Mouse (Mus musculus) cerebellum, adult 11 months (tissue): ENCODE results near the gene Hipk2.

Experiments used
- DNase-seq: peaks from one replicate; pipeline ENCODE4 v3.0.0; 2022

Gene Hipk2

GRCm38 (mm10) chr6:38865805-38866204 lies 10.2 kb downstream of the Hipk2 start:
- no peak for DNase-seq

GRCm38 (mm10) chr6:38863595-38863994 lies 12.4 kb downstream of the Hipk2 start:
- no peak for DNase-seq

- no peak for DNase-seq
These were observed 15.7 kb downstream of the Hipk2 start for GRCm38 (mm10) chr6:38860301-38860700.

- DNase-seq: no peak
These were observed 16.1 kb downstream of the Hipk2 start for GRCm38 (mm10) chr6:38859819-38860218.

- DNase-seq: peak; percentile 38
These were observed 22.4 kb downstream of the Hipk2 start for GRCm38 (mm10) chr6:38853561-38853992.

- DNase-seq: no peak
These were observed 24.2 kb downstream of the Hipk2 start for GRCm38 (mm10) chr6:38851740-38852139.

GRCm38 (mm10) chr6:38850715-38851259 lies 25.2 kb downstream of the Hipk2 start:
- DNase-seq: no peak

- DNase-seq: no peak
These were observed 27.7 kb downstream of the Hipk2 start for GRCm38 (mm10) chr6:38847958-38848910.

- DNase-seq: no peak
These were observed 28.5 kb downstream of the Hipk2 start for GRCm38 (mm10) chr6:38847447-38847846.

- no peak for DNase-seq
These were observed 29.4 kb downstream of the Hipk2 start for GRCm38 (mm10) chr6:38846330-38847195.

GRCm38 (mm10) chr6:38845876-38846275 lies 30.1 kb downstream of the Hipk2 start:
- peak; percentile 51 for DNase-seq

GRCm38 (mm10) chr6:38845117-38845516 lies 30.8 kb downstream of the Hipk2 start:
- DNase-seq: no peak

GRCm38 (mm10) chr6:38841551-38841950 lies 34.4 kb downstream of the Hipk2 start:
- DNase-seq: no peak

- DNase-seq: no peak
These were observed 35.2 kb downstream of the Hipk2 start for GRCm38 (mm10) chr6:38840780-38841179.

- DNase-seq: no peak
These were observed 35.6 kb downstream of the Hipk2 start for GRCm38 (mm10) chr6:38840380-38840779.

- DNase-seq: no peak
These were observed 36.1 kb downstream of the Hipk2 start for GRCm38 (mm10) chr6:38839891-38840290.

- no peak for DNase-seq
These were observed 37.9 kb downstream of the Hipk2 start for GRCm38 (mm10) chr6:38838061-38838460.

GRCm38 (mm10) chr6:38835217-38835616 lies 40.7 kb downstream of the Hipk2 start:
- no peak for DNase-seq

- no peak for DNase-seq
These were observed 41.2 kb downstream of the Hipk2 start for GRCm38 (mm10) chr6:38834727-38835126.

- no peak for DNase-seq
These were observed 42.2 kb downstream of the Hipk2 start for GRCm38 (mm10) chr6:38833721-38834120.

GRCm38 (mm10) chr6:38829452-38829851 lies 46.5 kb downstream of the Hipk2 start:
- DNase-seq: no peak

GRCm38 (mm10) chr6:38828211-38828610 lies 47.8 kb downstream of the Hipk2 start:
- no peak for DNase-seq

GRCm38 (mm10) chr6:38827435-38827834 lies 48.5 kb downstream of the Hipk2 start:
- no peak for DNase-seq
